Mouse (Mus musculus): ENCODE data around the gene St6galnac3.

- TF ChIP-seq CTCF (IDR thresholded peaks at IDR 0.05; ENCODE audit: borderline replicate concordance, extremely low read depth, insufficient read depth, insufficient read length) (no peak), POLR2A (IDR thresholded peaks at IDR 0.05; ENCODE audit: borderline replicate concordance, extremely low read depth, insufficient read depth, insufficient read length, poor library complexity, severe bottlenecking) (no peak)
These were observed 271.6 kb downstream of the St6galnac3 start for GRCm38 (mm10) chr3:153453127-153454049.
